Mouse (Mus musculus) heart, embryonic 16.5 days (tissue): ENCODE data around the gene Nkapd1. TPM values are rescaled to one million over a fixed set of nuclear protein-coding genes. Genes with fewer than 3 reads are reported as not detected.

Experiments used
- ATAC-seq: fragments of 200-750 bp; cut with Nextera tagmentation; replicated peaks from 2 replicates; pipeline ENCODE4 v1.8.0; 2017; ENCODE audit warnings: moderate number of reproducible peaks; ENCODE audit not compliant: insufficient read depth, low FRiP score; ENCODE audit errors: extremely low read depth
- H3K27ac ChIP-seq: fragments of 300-500 bp; sonication (generic); 2 replicates; pipeline ENCODE4 v1.5.1; 2014; ENCODE audit warnings: mild to moderate bottlenecking, low read length, control low read depth, moderate library complexity
- H3K27me3 ChIP-seq: fragments of 300-500 bp; sonication (generic); 2 replicates; pipeline ENCODE4 v1.6.1; 2014; ENCODE audit warnings: low read length, mixed read lengths; ENCODE audit not compliant: control insufficient read depth, insufficient read depth
- H3K36me3 ChIP-seq: fragments of 300-500 bp; sonication (generic); 2 replicates; pipeline ENCODE4 v1.6.1; 2014; ENCODE audit not compliant: control insufficient read depth, insufficient read depth
- H3K4me1 ChIP-seq: fragments of 300-500 bp; sonication (generic); 2 replicates; pipeline ENCODE4 v1.6.1; 2014; ENCODE audit warnings: low read length, mixed read lengths; ENCODE audit not compliant: control insufficient read depth, insufficient read depth
- H3K4me2 ChIP-seq: fragments of 300-500 bp; sonication (generic); 2 replicates; pipeline ENCODE4 v1.6.1; 2014; ENCODE audit warnings: low read depth, mild to moderate bottlenecking, control low read depth, low read length
- H3K4me3 ChIP-seq: fragments of 300-500 bp; sonication (generic); 2 replicates; pipeline ENCODE4 v1.5.1; 2014; ENCODE audit warnings: mild to moderate bottlenecking, control low read depth, low read length
- H3K9ac ChIP-seq: fragments of 300-500 bp; sonication (generic); 2 replicates; pipeline ENCODE4 v1.6.1; 2014; ENCODE audit warnings: low read length, control low read depth
- H3K9me3 ChIP-seq: fragments of 300-500 bp; sonication (generic); replicated peaks from 2 replicates; pipeline ENCODE4 v1.6.1; 2016; ENCODE audit warnings: low read length; ENCODE audit not compliant: control insufficient read depth
- WGBS: fragments of 180-500 bp; shearing (Covaris S2); extraction: QIAGEN DNeasy Blood & Tissue Kit; methylation state at CpG from one replicate; pipeline ENCODE4 v1.1.7; 2014; 5-methylcytosine and 5-hydroxymethylcytosine counted together
- polyA plus RNA-seq: library from polyadenylated mRNA; unstranded; fragments of >200 nt; fragmentation: Nextera tagmentation; extraction: Ambion mirVana; gene quantifications from 2 replicates; pipeline ENCODE4 v1.2.1, GENCODE M21; 2015

Gene Nkapd1
- polyA plus RNA-seq, 1 experiment from 2014 or later, result 12.1 TPM

DNA sequence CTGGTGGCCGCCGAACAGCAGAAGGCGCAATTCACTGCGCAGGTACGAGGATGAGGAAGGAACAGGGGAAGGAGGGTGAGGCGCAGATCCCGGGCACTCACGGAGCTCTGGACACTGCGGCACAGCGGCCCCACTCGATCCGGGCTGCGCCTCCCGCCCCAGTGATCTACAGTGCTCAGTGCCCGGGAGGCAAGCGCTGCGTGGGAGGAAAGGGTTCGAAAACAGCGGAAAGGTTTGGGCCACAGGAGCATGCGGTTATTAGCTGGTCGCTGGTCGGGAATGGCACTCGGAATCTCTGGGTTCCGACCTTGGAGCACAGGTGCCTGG lies 13.3 kb downstream of the Nkapd1 start:
- Histone ChIP-seq H3K27me3 (no peaks in the 10 kb centered on the region), H3K36me3 (peaks cover 20% of the 10 kb centered on the region), H3K4me1 (peaks cover 22% of the 10 kb centered on the region), H3K27ac (peak overlapping the region; percentile 95), H3K4me3 (peak overlapping the region; percentile 97), H3K4me2 (peak overlapping the region; percentile 86), H3K9ac (peak overlapping the region; percentile 97), H3K9me3 (no peaks in the 10 kb centered on the region)
- under 1% methylated on average over 24 of the region's 24 CpGs for WGBS
- peak; percentile 72 for ATAC-seq

DNA sequence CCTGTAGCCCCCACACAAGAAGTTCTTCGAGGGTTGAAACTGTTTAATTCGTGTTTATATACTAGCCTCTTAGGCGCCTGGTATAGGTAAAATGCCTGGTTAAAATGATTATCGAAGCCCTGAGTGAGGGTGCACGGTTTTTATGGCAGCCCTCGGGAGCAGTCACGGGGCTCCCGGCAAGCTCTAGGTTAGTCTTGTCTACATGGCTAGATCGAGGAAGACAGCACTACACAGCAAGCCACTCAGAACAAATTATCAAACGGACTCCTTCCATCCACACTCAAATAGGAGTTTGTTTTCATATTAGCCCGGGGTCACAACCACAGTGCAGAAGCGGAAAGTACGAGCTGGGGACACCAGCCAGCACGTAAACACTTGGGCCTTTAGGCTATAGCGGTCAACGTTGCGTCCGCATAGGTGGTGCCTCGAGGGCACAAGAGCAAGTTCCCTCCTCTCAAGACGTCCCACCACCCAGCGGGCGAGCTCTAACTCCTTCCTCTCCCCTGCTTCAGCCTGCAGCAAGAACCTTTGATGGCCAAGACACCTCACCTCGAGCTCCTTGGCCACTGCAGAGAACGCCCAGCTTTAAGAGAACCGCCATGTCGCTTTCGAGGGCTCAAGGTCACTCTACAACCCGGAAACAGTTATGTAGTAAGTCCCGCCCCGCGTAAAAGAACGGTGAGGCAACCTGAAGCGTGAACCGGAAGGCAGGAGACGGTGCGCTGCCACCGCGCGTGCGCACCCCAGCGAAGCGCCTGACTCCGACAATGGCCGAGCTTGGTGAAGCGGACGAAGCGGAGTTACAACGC lies 13.9 kb downstream of the Nkapd1 start, which contains the start of the genes Sdhd and Timm8b:
TSS of gene Sdhd (minus strand) at position 624 of the 809 bp plus-strand sequence.
TSS of gene Timm8b (plus strand) at position 722 of the 809 bp plus-strand sequence.
- Histone ChIP-seq H3K4me2 (peak within 1 kb of the TSS; percentile 86), H3K9me3 (no peaks in the 10 kb centered on the region), H3K27ac (peak within 1 kb of the TSS; percentile 95), H3K4me1 (peaks cover 22% of the 10 kb centered on the region), H3K4me3 (peak within 1 kb of the TSS; percentile 97), H3K36me3 (peaks cover 23% of the 10 kb centered on the region), H3K27me3 (no peaks in the 10 kb centered on the region), H3K9ac (peak within 1 kb of the TSS; percentile 97)
- peak; percentile 98 for ATAC-seq
- WGBS, result under 1% methylated on average over 48 of the region's 48 CpGs

DNA sequence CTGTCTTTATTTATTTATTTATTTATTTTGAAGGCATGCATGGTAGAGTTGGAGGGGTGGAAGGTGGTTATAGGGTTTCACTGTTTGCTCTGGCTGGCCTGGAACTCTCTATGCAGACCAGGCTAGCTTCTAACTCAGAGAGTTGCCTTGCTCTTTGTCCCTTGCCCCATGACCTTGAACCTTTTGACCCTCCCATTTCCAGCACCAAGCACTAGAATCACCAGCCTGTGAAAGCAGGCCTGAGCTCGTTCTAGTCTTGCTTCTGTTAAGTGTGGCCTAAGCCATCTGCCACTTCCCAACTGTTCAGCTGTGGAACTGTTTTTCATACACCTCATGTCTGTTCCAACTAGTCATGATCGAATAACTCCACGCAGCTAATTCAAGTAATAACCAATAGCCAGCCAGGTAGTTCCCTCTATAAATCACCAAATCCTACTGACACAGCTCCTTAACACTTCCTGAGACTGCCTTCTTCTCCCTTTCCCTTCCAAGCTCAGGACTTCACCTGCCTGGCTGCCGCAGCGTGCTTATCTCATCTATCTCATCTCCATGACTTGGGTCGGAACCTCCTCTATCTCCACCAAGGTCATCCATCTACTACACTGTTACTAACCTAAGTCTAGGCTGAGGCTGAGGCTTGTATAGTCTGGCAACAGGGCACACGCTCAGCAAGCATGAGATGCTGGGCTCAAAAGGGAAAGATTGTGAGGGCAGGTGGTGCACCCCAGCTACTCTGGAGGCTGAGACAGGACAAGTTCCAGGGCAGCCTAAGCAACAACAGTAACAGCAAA lies 15.0 kb downstream of the Nkapd1 start:
- Histone ChIP-seq H3K4me3 (peak overlapping the region; percentile 97), H3K27ac (peak overlapping the region; percentile 95), H3K9ac (peak overlapping the region; percentile 97), H3K4me2 (peak overlapping the region; percentile 68), H3K4me1 (peaks cover 22% of the 10 kb centered on the region), H3K9me3 (no peaks in the 10 kb centered on the region), H3K36me3 (peaks cover 32% of the 10 kb centered on the region), H3K27me3 (no peaks in the 10 kb centered on the region)
- ATAC-seq, result no peak
- WGBS, result 62% methylated on average over 7 of the region's 7 CpGs

DNA sequence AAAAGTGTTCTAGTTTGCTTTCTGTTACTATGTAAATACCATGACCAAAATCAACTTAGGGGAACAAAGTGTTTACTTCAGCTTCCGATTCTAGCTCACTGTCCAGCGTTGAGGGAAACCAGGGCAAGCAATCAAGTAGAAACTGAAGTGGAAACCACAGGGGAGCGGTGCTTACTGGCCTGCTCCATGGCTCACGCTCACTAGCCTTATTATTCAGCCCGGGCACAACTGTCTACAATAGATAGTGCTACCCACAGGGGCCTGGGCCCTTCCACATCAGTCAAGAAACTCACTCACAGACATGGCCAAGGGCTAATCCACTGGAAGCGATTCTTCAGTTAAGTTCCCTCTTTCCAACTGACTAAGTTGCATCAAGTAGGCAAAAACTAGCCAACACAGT lies 15.7 kb downstream of the Nkapd1 start:
- Histone ChIP-seq H3K9ac (peak overlapping the region; percentile 97), H3K27me3 (no peaks in the 10 kb centered on the region), H3K4me1 (peaks cover 22% of the 10 kb centered on the region), H3K4me2 (peak overlapping the region; percentile 68), H3K4me3 (peak overlapping the region; percentile 97), H3K36me3 (peaks cover 39% of the 10 kb centered on the region), H3K9me3 (no peaks in the 10 kb centered on the region), H3K27ac (peak overlapping the region; percentile 95)
- ATAC-seq, result no peak
- 58% methylated on average over 6 of the region's 6 CpGs for WGBS

GRCm38 (mm10) chr9:50596973-50597372 lies 20.3 kb downstream of the Nkapd1 start:
- H3K4me2 ChIP-seq, result no peak overlapping the region
- H3K27ac ChIP-seq, result no peak overlapping the region
- H3K4me3 ChIP-seq, result no peak overlapping the region
- WGBS, result 90% methylated on average over 8 of the region's 8 CpGs
- no peak for ATAC-seq
- peaks cover 49% of the 10 kb centered on the region for H3K36me3 ChIP-seq
- H3K4me1 ChIP-seq, result peaks cover 8% of the 10 kb centered on the region
- H3K9me3 ChIP-seq, result no peaks in the 10 kb centered on the region
- H3K9ac ChIP-seq, result no peak overlapping the region
- H3K27me3 ChIP-seq, result no peaks in the 10 kb centered on the region

GRCm38 (mm10) chr9:50594794-50595417 lies 22.4 kb downstream of the Nkapd1 start:
- Histone ChIP-seq H3K9ac (no peak overlapping the region), H3K9me3 (no peaks in the 10 kb centered on the region), H3K4me2 (no peak overlapping the region), H3K4me1 (no peaks in the 10 kb centered on the region), H3K36me3 (peaks cover 44% of the 10 kb centered on the region), H3K4me3 (no peak overlapping the region), H3K27me3 (no peaks in the 10 kb centered on the region), H3K27ac (no peak overlapping the region)
- WGBS, result 74% methylated on average over 12 of the region's 12 CpGs
- ATAC-seq, result no peak

- no peak for ATAC-seq
- no peak overlapping the region for H3K4me3 ChIP-seq
- H3K4me1 ChIP-seq, result no peaks in the 10 kb centered on the region
- no peak overlapping the region for H3K4me2 ChIP-seq
- WGBS, result 71% methylated on average over 3 of the region's 3 CpGs
- no peak overlapping the region for H3K27ac ChIP-seq
- H3K9me3 ChIP-seq, result no peaks in the 10 kb centered on the region
- H3K9ac ChIP-seq, result no peak overlapping the region
- no peaks in the 10 kb centered on the region for H3K27me3 ChIP-seq
- peaks cover 32% of the 10 kb centered on the region for H3K36me3 ChIP-seq
Measured at GRCm38 (mm10) chr9:50593544-50593943, 23.7 kb downstream of the Nkapd1 start.

DNA sequence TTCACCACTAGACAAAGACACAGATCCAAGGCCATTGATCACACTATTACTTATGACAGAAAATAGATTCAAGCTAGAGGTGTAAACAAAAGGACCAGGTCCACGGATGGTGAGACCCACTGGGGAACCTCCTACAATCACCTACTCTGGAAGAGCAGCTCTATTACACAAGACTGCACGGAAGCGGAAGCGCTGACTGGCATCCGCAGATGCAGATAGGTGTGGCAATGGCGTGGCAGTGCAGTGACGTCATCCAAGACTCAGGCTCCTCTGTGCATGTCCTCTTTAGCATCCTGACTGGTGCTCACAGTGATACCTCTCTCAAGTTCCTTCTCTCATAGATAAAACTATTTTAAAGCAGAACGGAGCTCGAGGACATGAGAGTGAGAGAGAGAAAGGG lies 24.3 kb downstream of the Nkapd1 start:
- Histone ChIP-seq H3K4me1 (no peaks in the 10 kb centered on the region), H3K36me3 (peaks cover 26% of the 10 kb centered on the region), H3K27ac (no peak overlapping the region), H3K4me3 (no peak overlapping the region), H3K9me3 (no peaks in the 10 kb centered on the region), H3K4me2 (no peak overlapping the region), H3K9ac (no peak overlapping the region), H3K27me3 (no peaks in the 10 kb centered on the region)
- 79% methylated on average over 9 of the region's 9 CpGs for WGBS
- ATAC-seq, result no peak
